Mouse (Mus musculus): ENCODE data around the gene Ttc9.

- TF ChIP-seq POLR2A (IDR thresholded peaks at IDR 0.05; ENCODE audit: borderline replicate concordance, insufficient read depth, low read length) (no peak), CTCF (IDR thresholded peaks at IDR 0.05; ENCODE audit: borderline replicate concordance, insufficient read depth, low read depth, low read length) (no peak)
Measured at GRCm38 (mm10) chr12:81628091-81628490, 3.0 kb upstream of the Ttc9 start.
